Mouse (Mus musculus) cerebellum, adult 2 months (tissue): ENCODE results near the gene Borcs6.

Source experiments
- CTCF ChIP-seq: fragments of 200-500 bp; IDR thresholded peaks from 2 replicates; pipeline ENCODE4 v1.5.1; 2011; ENCODE audit warnings: low read depth, mild to moderate bottlenecking, control low read depth, low read length, moderate library complexity, borderline replicate concordance; ENCODE audit not compliant: insufficient read depth
- POLR2A ChIP-seq: fragments of 200-500 bp; IDR thresholded peaks from 2 replicates; pipeline ENCODE4 v1.6.1; 2011; ENCODE audit warnings: low read length, control low read depth, borderline replicate concordance; ENCODE audit not compliant: insufficient read depth

DNA sequence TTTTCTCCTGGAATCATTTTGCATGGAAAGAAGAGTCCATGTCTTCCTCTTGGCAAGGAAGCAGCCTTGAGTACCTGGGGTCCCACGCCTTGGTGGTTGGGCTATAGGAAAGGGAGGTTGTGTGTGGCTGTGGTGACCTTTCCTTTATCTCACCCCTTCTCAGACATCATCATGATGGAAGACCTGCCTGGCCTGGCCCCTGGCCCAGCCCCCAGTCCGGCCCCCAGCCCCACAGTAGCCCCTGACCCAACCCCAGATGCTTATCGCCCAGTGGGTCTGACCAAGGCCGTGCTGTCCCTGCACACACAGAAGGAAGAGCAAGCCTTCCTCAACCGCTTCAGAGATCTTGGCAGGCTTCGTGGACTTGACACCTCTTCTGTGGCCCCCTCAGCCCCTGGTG, 45.7 kb downstream of the Borcs6 start:
- TF ChIP-seq CTCF (no peak), POLR2A (no peak)
